Mouse (Mus musculus) cerebellum, postnatal 4 days (tissue): ENCODE results near the gene Fgfrl1.

Source experiments
- DNase-seq, 2 experiments: peaks; one replicate each; pipeline ENCODE4 v3.0.0; 2022; ENCODE audit warnings: low spot score in 2 of 2, mixed read lengths in 1 of 2

Gene Fgfrl1

DNA sequence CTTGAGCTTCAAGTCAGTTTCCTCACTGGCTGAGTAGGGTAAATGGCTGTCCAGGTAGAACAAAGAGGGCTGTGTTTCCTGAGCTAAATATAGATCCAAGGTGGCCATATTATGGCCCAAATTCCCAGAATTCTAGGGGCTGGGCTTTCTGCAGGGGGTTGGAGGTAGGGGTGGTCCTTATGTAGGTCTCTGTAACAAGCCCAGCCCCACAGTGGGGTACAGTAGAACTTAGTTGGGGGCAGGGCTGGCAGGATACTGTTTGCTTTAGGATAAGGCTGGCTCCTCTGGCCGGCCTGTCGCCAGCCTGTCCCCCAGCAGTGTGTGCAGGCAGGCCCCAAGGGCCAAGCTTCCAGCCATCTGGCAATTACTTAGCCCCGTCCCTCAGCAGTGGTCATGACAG lies 8.2 kb downstream of the Fgfrl1 start:
- no peak for DNase-seq

DNA sequence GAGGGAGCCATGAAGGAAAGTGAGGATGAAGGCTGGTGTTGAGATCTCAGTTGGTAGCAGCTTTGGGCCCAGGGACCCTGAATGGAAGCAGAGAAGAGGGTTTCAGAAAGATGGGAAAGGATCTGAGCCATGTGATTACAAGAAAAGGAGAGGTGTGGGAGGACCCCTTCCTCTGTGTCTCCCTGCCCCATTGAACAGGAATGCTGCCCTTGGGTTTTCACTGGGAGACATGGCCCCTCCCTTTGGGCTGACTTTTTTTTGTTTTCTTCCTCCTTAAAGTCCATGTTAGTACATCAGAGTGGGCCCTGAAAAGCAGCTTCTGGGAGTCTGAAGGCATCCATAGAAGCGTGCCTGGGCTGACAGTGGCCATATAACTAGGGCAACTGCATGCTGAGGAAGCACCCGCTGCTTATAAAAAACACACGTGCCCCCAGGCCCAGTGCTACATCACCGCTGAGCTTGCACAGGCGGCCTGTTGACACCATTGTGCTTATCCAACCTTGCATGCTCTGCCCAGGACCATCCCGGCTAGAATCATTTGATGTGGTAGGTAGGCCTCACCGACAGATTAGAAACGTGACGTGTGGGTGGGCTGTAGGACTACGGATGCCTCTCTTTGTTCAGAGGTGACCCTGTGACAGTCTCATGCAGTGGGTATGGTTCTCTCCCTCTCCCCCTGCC lies 9.3 kb downstream of the Fgfrl1 start:
- DNase-seq: no peak

GRCm38 (mm10) chr5:108703754-108704626 lies 11.8 kb downstream of the Fgfrl1 start:
- DNase-seq: no peak

GRCm38 (mm10) chr5:108707758-108708157 lies 15.6 kb downstream of the Fgfrl1 start:
- no peak for DNase-seq

DNA sequence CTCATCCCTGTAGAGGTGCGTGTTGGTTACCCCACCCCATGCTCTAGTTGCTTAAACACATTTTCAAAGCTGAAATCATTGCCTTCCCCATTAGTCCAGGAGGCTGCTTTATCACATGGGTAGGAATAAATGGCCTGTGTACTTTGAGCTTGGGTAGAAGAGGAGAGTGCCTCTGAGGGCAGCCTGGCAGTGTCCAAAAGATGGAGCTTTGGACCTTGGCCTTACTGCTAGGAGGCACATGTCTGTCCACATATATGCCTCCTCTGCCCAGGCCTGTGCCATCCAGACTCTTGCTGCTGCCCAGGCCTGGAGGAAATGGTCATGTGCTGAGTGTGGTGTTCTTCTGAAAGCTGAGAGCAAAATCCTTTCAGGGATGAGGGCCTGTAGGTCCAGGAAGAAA lies 16.2 kb downstream of the Fgfrl1 start:
- DNase-seq: no peak

- DNase-seq: no peak
Measured at GRCm38 (mm10) chr5:108708981-108709731, 17.0 kb downstream of the Fgfrl1 start.

DNA sequence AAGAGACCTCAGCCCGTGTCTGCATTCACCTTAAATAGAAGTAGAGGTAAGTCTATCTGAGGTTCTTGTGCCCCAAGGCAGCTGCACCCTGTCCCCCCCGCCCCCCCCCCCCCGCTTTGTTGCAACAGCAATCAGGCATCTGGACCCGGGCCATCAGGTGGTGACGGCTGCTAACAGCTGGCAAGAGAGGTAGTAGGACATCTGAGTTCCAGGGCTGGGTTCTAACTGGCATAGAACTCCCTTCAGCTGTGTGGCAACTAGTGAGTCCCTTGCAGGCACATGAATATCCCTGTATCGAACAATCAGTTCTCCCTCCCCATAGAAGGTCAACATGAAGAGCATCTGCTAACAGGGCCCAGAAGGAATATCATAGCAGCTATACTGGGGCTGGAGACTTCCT lies 19.8 kb downstream of the Fgfrl1 start:
- DNase-seq: no peak

- DNase-seq: no peak
Measured at GRCm38 (mm10) chr5:108713096-108713495, 20.9 kb downstream of the Fgfrl1 start.

DNA sequence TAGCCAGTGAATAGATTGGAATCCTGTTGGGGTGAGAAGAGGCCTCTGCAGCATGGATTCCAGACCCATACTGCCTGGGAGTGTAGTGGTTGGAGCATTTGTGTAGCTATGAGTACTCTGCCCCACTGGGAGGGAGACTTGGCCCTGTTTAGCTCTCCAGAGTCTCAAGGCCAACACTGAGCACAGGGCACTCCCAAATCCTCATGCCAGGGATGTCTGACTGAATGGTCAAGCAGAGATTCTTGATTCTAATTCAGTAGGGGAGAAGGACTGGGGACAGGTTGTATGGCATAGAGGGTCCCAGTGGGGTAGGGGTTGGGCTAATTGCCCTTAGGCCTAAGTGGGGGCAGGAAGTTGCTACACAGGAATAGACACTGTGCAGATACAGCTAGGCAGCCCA lies 21.5 kb downstream of the Fgfrl1 start:
- DNase-seq: no peak

GRCm38 (mm10) chr5:108714149-108714548 lies 22.0 kb downstream of the Fgfrl1 start:
- peak in 1 of 2 experiments; percentile 38 for DNase-seq

DNA sequence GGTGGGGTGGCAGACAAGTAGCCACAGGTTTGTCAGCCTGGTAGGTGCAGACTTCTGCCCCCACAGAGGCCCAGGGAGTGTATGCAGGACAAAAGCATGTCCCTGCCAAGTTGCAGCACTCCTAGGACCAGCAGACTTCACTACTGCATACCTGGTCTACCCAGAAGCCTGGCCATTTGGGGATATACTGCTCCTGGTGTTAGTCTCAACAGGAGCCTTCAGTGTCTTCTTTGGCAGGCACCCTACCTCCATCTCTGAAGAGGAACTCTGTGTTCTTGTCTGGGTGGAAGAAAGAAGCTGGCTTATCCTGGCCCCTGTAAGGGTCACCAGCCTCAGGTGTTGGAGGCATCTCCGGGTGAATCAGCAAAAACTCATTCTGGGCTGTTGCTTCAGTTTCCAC lies 23.8 kb downstream of the Fgfrl1 start:
- DNase-seq: no peak

- peak; percentile 17 to 42 for DNase-seq
Measured at GRCm38 (mm10) chr5:108718051-108718450, 25.9 kb downstream of the Fgfrl1 start.

GRCm38 (mm10) chr5:108719761-108720160 lies 27.6 kb downstream of the Fgfrl1 start:
- no peak for DNase-seq

- DNase-seq: no peak
Measured at GRCm38 (mm10) chr5:108724006-108724405, 31.8 kb downstream of the Fgfrl1 start.

- DNase-seq: peak; percentile 50 to 76
Measured at GRCm38 (mm10) chr5:108726557-108727248, 34.5 kb downstream of the Fgfrl1 start.

DNA sequence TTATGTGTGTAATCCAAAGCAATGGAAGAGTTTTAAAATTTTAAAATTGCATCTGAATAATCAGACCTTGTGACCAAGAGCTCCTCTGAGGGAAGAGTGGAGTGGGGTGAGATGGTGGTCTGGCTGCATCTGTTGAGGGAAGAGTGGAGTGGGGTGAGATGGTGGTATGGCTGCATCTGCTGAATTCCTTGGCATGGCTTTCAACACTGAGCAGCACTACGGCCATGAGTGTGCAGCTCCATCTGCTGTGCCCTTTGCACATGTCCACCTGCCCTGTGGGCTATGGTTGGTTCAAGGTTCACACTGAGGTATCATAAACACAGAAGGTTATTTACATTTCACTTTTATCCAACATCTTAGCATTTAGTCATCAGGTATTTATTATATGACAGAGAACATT lies 35.2 kb downstream of the Fgfrl1 start:
- no peak for DNase-seq

GRCm38 (mm10) chr5:108741844-108742243 lies 49.7 kb downstream of the Fgfrl1 start:
- DNase-seq: no peak

GRCm38 (mm10) chr5:108742596-108742995 lies 50.4 kb downstream of the Fgfrl1 start:
- no peak for DNase-seq

DNA sequence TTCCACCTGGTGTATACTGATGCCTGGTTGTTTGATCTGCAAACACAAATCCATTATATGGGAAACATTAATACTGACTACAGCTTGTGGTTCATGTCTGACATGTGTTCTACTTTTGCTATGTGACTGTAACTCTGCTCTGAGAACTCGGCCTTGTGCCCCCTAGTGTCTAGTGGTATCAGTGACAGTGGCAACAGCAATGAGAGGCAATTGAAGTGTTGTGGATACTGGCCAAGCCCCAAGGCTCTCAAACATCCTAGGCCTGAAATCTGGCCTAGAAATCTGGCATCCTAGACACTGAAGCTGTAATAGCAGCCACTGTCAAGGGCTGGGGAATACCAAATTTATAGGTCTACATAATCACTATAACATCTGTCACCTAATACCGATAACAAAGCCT lies 51.7 kb downstream of the Fgfrl1 start:
- no peak for DNase-seq

DNA sequence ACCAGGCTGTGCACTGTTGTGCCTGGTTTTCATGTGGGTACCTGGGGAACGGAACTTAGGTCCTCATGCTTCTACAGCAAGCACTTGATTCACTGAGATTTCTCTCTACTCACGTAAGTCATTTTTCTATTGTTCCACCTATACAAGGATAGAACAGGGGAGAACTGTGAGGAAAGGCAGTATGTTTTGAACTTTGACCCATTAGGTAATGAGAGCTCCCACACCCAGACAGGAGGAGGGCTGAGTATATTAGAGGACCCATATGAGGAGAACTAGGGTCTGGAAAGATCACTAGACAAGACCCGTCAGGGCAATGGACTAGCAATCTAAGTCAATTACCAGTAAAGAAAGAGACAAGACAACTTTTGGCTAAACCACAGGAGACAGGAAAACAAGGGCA lies 52.4 kb downstream of the Fgfrl1 start:
- no peak for DNase-seq

GRCm38 (mm10) chr5:108750328-108751210 lies 58.4 kb downstream of the Fgfrl1 start:
- DNase-seq: no peak
